Mouse (Mus musculus): ENCODE measurements around the gene Fbxl7.

DNA sequence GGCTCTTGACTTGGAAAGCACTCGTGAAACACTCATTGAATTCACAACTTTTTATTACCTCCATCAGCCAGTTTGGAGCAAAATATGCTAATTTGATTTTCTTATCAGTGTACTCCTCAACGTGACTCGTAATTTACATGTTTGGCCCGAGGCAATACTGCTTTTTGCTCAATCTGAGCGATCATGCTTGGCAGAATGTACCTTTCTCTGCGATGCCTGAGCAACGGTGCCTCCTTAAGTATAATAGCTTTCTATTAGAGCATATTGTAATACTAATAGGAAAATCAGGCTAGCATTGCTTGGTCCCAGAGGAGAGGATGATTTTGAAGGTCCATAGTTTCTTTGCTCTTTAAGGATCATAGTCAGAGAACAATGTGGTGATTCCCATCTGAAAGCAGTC is 207.7 kb downstream of the Fbxl7 start:
- TF ChIP-seq CTCF (IDR thresholded peaks at IDR 0.05; ENCODE audit: extremely low read depth, insufficient read depth, insufficient read length, insufficient replicate concordance), result no peak
- TF ChIP-seq POLR2A (IDR thresholded peaks at IDR 0.05; ENCODE audit: low read depth, low read length), result no peak

Measured in spleen, adult 2 months (tissue).